Mouse (Mus musculus) forebrain, embryonic 12.5 days (tissue): ENCODE results near the gene Kifc3. TPM values are rescaled to one million over a fixed set of nuclear protein-coding genes. Genes with fewer than 3 reads are reported as not detected.

ENCODE experiments used
- ATAC-seq: fragments of 200-750 bp; cut with Nextera tagmentation; 2 replicates; pipeline ENCODE4 v1.8.0; 2017; ENCODE audit warnings: moderate TSS enrichment; ENCODE audit not compliant: low FRiP score
- H3K27ac ChIP-seq: fragments of 300-500 bp; sonication (generic); 2 replicates; pipeline ENCODE4 v1.5.1; 2016; ENCODE audit warnings: mild to moderate bottlenecking
- H3K27me3 ChIP-seq: fragments of 300-500 bp; sonication (generic); 2 replicates; pipeline ENCODE4 v1.6.1; 2016; ENCODE audit warnings: mild to moderate bottlenecking
- H3K36me3 ChIP-seq: fragments of 300-500 bp; sonication (generic); replicated peaks from 2 replicates; pipeline ENCODE4 v1.6.1; 2016; ENCODE audit warnings: mild to moderate bottlenecking
- H3K4me1 ChIP-seq: fragments of 300-500 bp; sonication (generic); 2 replicates; pipeline ENCODE4 v1.6.1; 2016
- H3K4me2 ChIP-seq: fragments of 300-500 bp; sonication (generic); 2 replicates; pipeline ENCODE4 v1.6.1; 2016; ENCODE audit warnings: mild to moderate bottlenecking, moderate library complexity
- H3K4me3 ChIP-seq: fragments of 300-500 bp; sonication (generic); replicated peaks from 2 replicates; pipeline ENCODE4 v1.5.1; 2016; ENCODE audit warnings: mild to moderate bottlenecking
- H3K9ac ChIP-seq: fragments of 300-500 bp; sonication (generic); 2 replicates; pipeline ENCODE4 v1.6.1; 2016; ENCODE audit warnings: mild to moderate bottlenecking
- H3K9me3 ChIP-seq: fragments of 300-500 bp; sonication (generic); 2 replicates; pipeline ENCODE4 v1.6.1; 2016
- WGBS: fragments of 180-500 bp; shearing (Covaris S2); methylation state at CpG from one replicate; pipeline ENCODE4 v1.1.7; 2016; 5-methylcytosine and 5-hydroxymethylcytosine counted together
- polyA plus RNA-seq: library from polyadenylated mRNA; unstranded; fragments of >200 nt; fragmentation: Nextera tagmentation; extraction: Ambion mirVana; gene quantifications from 2 replicates; pipeline ENCODE4 v1.2.1, GENCODE M21; 2016

Kifc3 gene
- polyA plus RNA-seq, 1 experiment from 2014 or later: 8.3 TPM

- no peaks in the 10 kb centered on the region for H3K9me3 ChIP-seq
- H3K27ac ChIP-seq: no peak overlapping the region
- H3K4me3 ChIP-seq: no peak overlapping the region
- H3K36me3 ChIP-seq: no peaks in the 10 kb centered on the region
- no peak for ATAC-seq
- H3K27me3 ChIP-seq: peaks cover 8% of the 10 kb centered on the region; the same call in 1 of the 2 replicates
- H3K4me1 ChIP-seq: no peaks in the 10 kb centered on the region
- WGBS: 84% methylated on average over 3 of the region's 3 CpGs
- H3K4me2 ChIP-seq: no peak overlapping the region
- H3K9ac ChIP-seq: no peak overlapping the region
These were observed 52.0 kb downstream of the Kifc3 start for GRCm38 (mm10) chr8:95150608-95151007.

GRCm38 (mm10) chr8:95149426-95149825 is 53.2 kb downstream of the Kifc3 start:
- no peak for ATAC-seq
- Histone ChIP-seq H3K9me3 (no peaks in the 10 kb centered on the region), H3K4me3 (no peak overlapping the region), H3K27ac (no peak overlapping the region), H3K36me3 (no peaks in the 10 kb centered on the region), H3K27me3 (peaks cover 19% of the 10 kb centered on the region; the same call in 1 of the 2 replicates), H3K4me2 (no peak overlapping the region), H3K9ac (no peak overlapping the region), H3K4me1 (no peaks in the 10 kb centered on the region; the same call in 1 of the 2 replicates)
- 53% methylated on average over 10 of the region's 10 CpGs for WGBS

- Histone ChIP-seq H3K27ac (no peak overlapping the region), H3K36me3 (no peaks in the 10 kb centered on the region), H3K4me3 (no peak overlapping the region), H3K27me3 (peaks cover 28% of the 10 kb centered on the region; the same call in 1 of the 2 replicates), H3K9me3 (no peaks in the 10 kb centered on the region), H3K9ac (no peak overlapping the region), H3K4me2 (no peak overlapping the region), H3K4me1 (peaks cover 16% of the 10 kb centered on the region)
- WGBS: 85% methylated on average over 5 of the region's 5 CpGs
- no peak for ATAC-seq
These were observed 55.8 kb downstream of the Kifc3 start for GRCm38 (mm10) chr8:95146846-95147245.

- no peak for ATAC-seq
- no peaks in the 10 kb centered on the region for H3K36me3 ChIP-seq
- H3K9me3 ChIP-seq: no peaks in the 10 kb centered on the region
- no peak overlapping the region for H3K9ac ChIP-seq
- H3K4me2 ChIP-seq: no peak overlapping the region
- H3K4me1 ChIP-seq: peaks cover 23% of the 10 kb centered on the region
- peaks cover 32% of the 10 kb centered on the region for H3K27me3 ChIP-seq
- 88% methylated on average over 2 of the region's 2 CpGs for WGBS
- H3K4me3 ChIP-seq: no peak overlapping the region
- no peak overlapping the region for H3K27ac ChIP-seq
These were observed 56.4 kb downstream of the Kifc3 start for GRCm38 (mm10) chr8:95146044-95146745.

GRCm38 (mm10) chr8:95144631-95145015 is 58.0 kb downstream of the Kifc3 start:
- no peak for ATAC-seq
- Histone ChIP-seq H3K27ac (no peak overlapping the region), H3K4me3 (no peak overlapping the region), H3K27me3 (peaks cover 42% of the 10 kb centered on the region), H3K9me3 (no peaks in the 10 kb centered on the region), H3K9ac (no peak overlapping the region), H3K4me2 (no peak overlapping the region), H3K4me1 (peaks cover 27% of the 10 kb centered on the region), H3K36me3 (no peaks in the 10 kb centered on the region)
- WGBS: 45% methylated on average over 2 of the region's 2 CpGs

- 65% methylated on average over 6 of the region's 6 CpGs for WGBS
- Histone ChIP-seq H3K27me3 (peaks cover 46% of the 10 kb centered on the region), H3K9ac (no peak overlapping the region), H3K4me1 (peaks cover 27% of the 10 kb centered on the region), H3K4me3 (no peak overlapping the region), H3K9me3 (no peaks in the 10 kb centered on the region), H3K36me3 (no peaks in the 10 kb centered on the region), H3K27ac (0 out of 2 replicates have a peak overlapping the region, but pooled peaks have one; percentile 37), H3K4me2 (no peak overlapping the region)
- no peak for ATAC-seq
These were observed 58.6 kb downstream of the Kifc3 start for GRCm38 (mm10) chr8:95143805-95144630.

GRCm38 (mm10) chr8:95142985-95143804 is 59.4 kb downstream of the Kifc3 start:
- ATAC-seq: peak; percentile 17; the same call in 1 of the 2 replicates
- peaks cover 54% of the 10 kb centered on the region for H3K27me3 ChIP-seq
- H3K9ac ChIP-seq: peak overlapping the region; percentile 78; the same call in 1 of the 2 replicates
- WGBS: 11% methylated on average over 17 of the region's 17 CpGs
- H3K27ac ChIP-seq: peak overlapping the region; percentile 37; the same call in 1 of the 2 replicates
- peak overlapping the region; percentile 67; the same call in 1 of the 2 replicates for H3K4me3 ChIP-seq
- H3K4me2 ChIP-seq: peak overlapping the region; percentile 99
- H3K9me3 ChIP-seq: no peaks in the 10 kb centered on the region
- no peaks in the 10 kb centered on the region for H3K36me3 ChIP-seq
- peaks cover 33% of the 10 kb centered on the region for H3K4me1 ChIP-seq

GRCm38 (mm10) chr8:95142075-95142831 is 60.4 kb downstream of the Kifc3 start:
- Histone ChIP-seq H3K4me1 (peaks cover 42% of the 10 kb centered on the region), H3K9ac (peak overlapping the region; percentile 78), H3K27ac (peak overlapping the region; percentile 42; the same call in 1 of the 2 replicates), H3K4me2 (peak overlapping the region; percentile 99), H3K36me3 (no peaks in the 10 kb centered on the region), H3K27me3 (peaks cover 63% of the 10 kb centered on the region), H3K4me3 (peak overlapping the region; percentile 67), H3K9me3 (no peaks in the 10 kb centered on the region)
- ATAC-seq: peak; percentile 82
- WGBS: under 1% methylated on average over 58 of the region's 66 CpGs

GRCm38 (mm10) chr8:95141469-95142074 is 61.0 kb downstream of the Kifc3 start:
- H3K9ac ChIP-seq: peak overlapping the region; percentile 78
- H3K27ac ChIP-seq: no peak overlapping the region
- peaks cover 70% of the 10 kb centered on the region for H3K27me3 ChIP-seq
- H3K4me1 ChIP-seq: peaks cover 46% of the 10 kb centered on the region
- 3% methylated on average over 6 of the region's 6 CpGs for WGBS
- H3K4me2 ChIP-seq: peak overlapping the region; percentile 99
- peak overlapping the region; percentile 67 for H3K4me3 ChIP-seq
- no peak; the same call in 1 of the 2 replicates for ATAC-seq
- no peaks in the 10 kb centered on the region for H3K9me3 ChIP-seq
- H3K36me3 ChIP-seq: no peaks in the 10 kb centered on the region

GRCm38 (mm10) chr8:95141026-95141425 is 61.6 kb downstream of the Kifc3 start:
- H3K4me3 ChIP-seq: no peak overlapping the region

GRCm38 (mm10) chr8:95140555-95140954 is 62.1 kb downstream of the Kifc3 start:
- Histone ChIP-seq H3K4me1 (peaks cover 46% of the 10 kb centered on the region), H3K27me3 (peaks cover 75% of the 10 kb centered on the region), H3K4me3 (no peak overlapping the region), H3K36me3 (no peaks in the 10 kb centered on the region), H3K9ac (no peak overlapping the region), H3K4me2 (no peak overlapping the region), H3K9me3 (no peaks in the 10 kb centered on the region), H3K27ac (no peak overlapping the region)
- 69% methylated on average over 5 of the region's 5 CpGs for WGBS
- no peak for ATAC-seq

More at GRCm38 (mm10) chr8:95141026-95141425, 61.6 kb downstream of the Kifc3 start:
- no peak overlapping the region for H3K27ac ChIP-seq
- no peak for ATAC-seq
- 77% methylated on average over 1 of the region's 1 CpGs for whole genome bisulfite sequencing
- H3K4me1 ChIP-seq: peaks cover 46% of the 10 kb centered on the region
- peak overlapping the region; percentile 99; the same call in 1 of the 2 replicates for H3K4me2 ChIP-seq
- peaks cover 75% of the 10 kb centered on the region for H3K27me3 ChIP-seq
- H3K9ac ChIP-seq: no peak overlapping the region
- no peaks in the 10 kb centered on the region for H3K36me3 ChIP-seq
- H3K9me3 ChIP-seq: no peaks in the 10 kb centered on the region
